Mouse (Mus musculus): Measurements from ENCODE around the gene Ptpra. TPM values are rescaled to one million over a fixed set of nuclear protein-coding genes. Genes with fewer than 3 reads are reported as not detected.
A peak's percentile ranks its signal among the peaks of the same experiment; 100 is the strongest.

The Ptpra gene
- polyA plus RNA-seq, 1 experiment from 2014 or later = 60.7 TPM

- Histone ChIP-seq H3K9me3 (replicated peaks) (no peaks in the 10 kb centered on the region), H3K4me3 (no peak overlapping the region), H3K4me1 (replicated peaks) (peaks cover 15% of the 10 kb centered on the region), H3K4me2 (no peak overlapping the region), H3K27ac (no peak overlapping the region), H3K27me3 (no peaks in the 10 kb centered on the region), H3K36me3 (no peaks in the 10 kb centered on the region), H3K9ac (no peak overlapping the region)
- WGBS = 75% methylated on average over 1 of the region's 1 CpGs
- ATAC-seq (replicated peaks; ENCODE audit: insufficient number of reproducible peaks, insufficient read depth, low FRiP score, low read depth) = no peak
Observed at GRCm38 (mm10) chr2:130466438-130466837, 16.4 kb downstream of the Ptpra start.

DNA sequence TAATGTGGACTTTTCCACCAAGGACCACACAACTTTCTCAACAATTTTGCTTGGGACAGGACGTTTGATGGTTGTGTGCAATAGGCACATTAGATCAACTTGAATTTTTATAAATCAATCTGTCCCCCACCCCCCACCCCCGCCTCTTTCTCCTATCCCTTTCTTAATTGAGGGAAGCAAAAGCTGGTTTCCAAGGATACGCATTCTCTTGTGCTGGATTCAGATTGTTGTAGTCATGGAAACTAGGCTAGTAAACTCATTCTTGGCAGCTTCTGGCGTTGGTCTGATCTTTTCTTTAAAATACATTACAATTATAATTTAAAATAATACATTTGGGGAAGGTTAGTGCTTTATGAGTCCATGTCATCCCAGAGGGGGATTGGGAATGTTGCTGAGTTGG lies 19.3 kb downstream of the Ptpra start:
- 73% methylated on average over 4 of the region's 4 CpGs for WGBS

DNA sequence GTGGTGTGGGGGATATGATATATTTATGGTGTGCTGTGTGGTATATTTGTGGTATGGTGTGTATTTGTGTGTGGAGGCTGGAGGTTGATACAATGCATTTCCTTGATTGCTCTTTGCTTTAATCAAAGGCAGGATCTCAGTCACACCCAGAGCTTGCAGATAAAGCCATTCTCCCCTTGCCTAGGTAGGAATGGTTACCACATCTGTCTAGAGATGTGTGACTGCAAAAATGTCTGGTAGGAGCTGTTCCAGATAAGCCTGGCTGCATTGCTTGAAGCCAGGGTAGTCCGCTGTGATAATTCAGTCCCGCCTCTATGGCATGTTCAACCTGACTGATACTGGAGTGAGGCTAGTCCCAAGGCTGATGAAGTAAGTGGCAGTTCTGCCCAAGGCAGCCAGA lies 19.9 kb downstream of the Ptpra start:
- Histone ChIP-seq H3K4me2 (no peak overlapping the region), H3K4me3 (no peak overlapping the region), H3K27me3 (no peaks in the 10 kb centered on the region), H3K9me3 (replicated peaks) (no peaks in the 10 kb centered on the region), H3K36me3 (no peaks in the 10 kb centered on the region), H3K27ac (no peak overlapping the region), H3K9ac (no peak overlapping the region), H3K4me1 (replicated peaks) (peaks cover 25% of the 10 kb centered on the region)
- WGBS = 30% methylated on average over 2 of the region's 2 CpGs
- ATAC-seq (replicated peaks; ENCODE audit: insufficient number of reproducible peaks, insufficient read depth, low FRiP score, low read depth) = no peak

More for the DNA sequence above, 19.3 kb downstream of the Ptpra start:
- Histone ChIP-seq H3K9ac (no peak overlapping the region), H3K4me2 (no peak overlapping the region), H3K4me3 (no peak overlapping the region), H3K36me3 (no peaks in the 10 kb centered on the region), H3K9me3 (replicated peaks) (no peaks in the 10 kb centered on the region), H3K4me1 (replicated peaks) (peaks cover 24% of the 10 kb centered on the region), H3K27me3 (no peaks in the 10 kb centered on the region), H3K27ac (no peak overlapping the region)
- ATAC-seq (replicated peaks; ENCODE audit: insufficient number of reproducible peaks, insufficient read depth, low FRiP score, low read depth) = no peak

DNA sequence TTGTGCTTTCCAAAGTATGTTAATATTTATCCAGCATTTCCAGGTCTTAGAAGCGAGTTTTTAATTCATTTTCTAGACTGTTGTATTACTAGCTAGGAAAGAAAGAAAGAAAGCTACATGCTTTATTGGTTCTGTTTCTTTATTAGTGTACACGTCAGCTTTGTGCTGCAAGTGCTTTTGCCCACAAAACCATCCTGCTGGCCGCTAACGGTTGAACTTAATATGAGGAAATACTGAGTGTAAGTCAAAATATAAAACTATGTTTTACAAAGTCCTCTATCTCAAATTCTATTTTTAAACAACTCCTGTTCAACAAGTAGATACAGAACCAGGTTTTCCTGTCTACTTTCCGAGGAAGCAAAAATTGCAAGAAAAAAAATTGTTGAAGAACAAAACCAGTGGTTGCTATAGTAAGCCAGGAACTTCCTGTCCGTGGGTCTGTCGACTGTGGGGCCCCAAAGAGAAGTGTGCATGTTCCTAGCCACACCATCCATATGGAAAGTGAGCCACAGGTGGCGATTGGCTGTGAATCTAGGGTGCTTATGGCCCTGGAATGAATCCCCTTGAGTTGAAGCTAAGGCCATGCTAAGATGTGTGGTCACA lies 22.9 kb downstream of the Ptpra start:
- H3K9me3 ChIP-seq (replicated peaks) = no peaks in the 10 kb centered on the region
- no peak overlapping the region for H3K4me2 ChIP-seq
- ATAC-seq (replicated peaks; ENCODE audit: insufficient number of reproducible peaks, insufficient read depth, low FRiP score, low read depth) = no peak
- H3K9ac ChIP-seq = no peak overlapping the region
- 48% methylated on average over 8 of the region's 8 CpGs for WGBS
- peaks cover 32% of the 10 kb centered on the region for H3K4me1 ChIP-seq (replicated peaks)
- H3K4me3 ChIP-seq = no peak overlapping the region
- no peaks in the 10 kb centered on the region for H3K36me3 ChIP-seq
- H3K27ac ChIP-seq = no peak overlapping the region
- H3K27me3 ChIP-seq = no peaks in the 10 kb centered on the region

DNA sequence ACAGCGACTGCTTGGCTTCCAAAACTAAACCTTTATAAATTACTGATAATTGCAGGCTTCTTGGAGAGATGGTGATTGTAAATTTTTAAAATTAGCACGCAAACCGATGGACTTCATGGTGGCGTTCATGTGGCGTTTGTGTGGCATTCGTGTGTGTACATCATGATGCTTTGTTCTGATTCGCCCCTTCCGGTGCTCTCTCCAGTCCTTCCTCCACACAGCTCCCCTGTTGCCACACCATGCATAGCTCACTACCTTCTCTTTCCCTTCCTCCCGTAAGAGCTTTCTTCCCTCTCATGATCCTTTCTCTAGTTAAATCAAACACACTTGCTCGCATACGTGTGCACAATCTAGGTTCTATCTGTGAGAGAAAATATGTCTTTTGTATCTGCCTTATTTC lies 25.7 kb downstream of the Ptpra start:
- Histone ChIP-seq H3K9ac (no peak overlapping the region), H3K27ac (no peak overlapping the region), H3K36me3 (no peaks in the 10 kb centered on the region), H3K9me3 (replicated peaks) (0 out of 2 replicates have a peak, but pooled peaks cover 4% of the 10 kb centered on the region), H3K4me2 (no peak overlapping the region), H3K4me1 (replicated peaks) (peaks cover 20% of the 10 kb centered on the region), H3K4me3 (no peak overlapping the region), H3K27me3 (no peaks in the 10 kb centered on the region)
- ATAC-seq (replicated peaks; ENCODE audit: insufficient number of reproducible peaks, insufficient read depth, low FRiP score, low read depth) = no peak
- WGBS = 89% methylated on average over 11 of the region's 11 CpGs

DNA sequence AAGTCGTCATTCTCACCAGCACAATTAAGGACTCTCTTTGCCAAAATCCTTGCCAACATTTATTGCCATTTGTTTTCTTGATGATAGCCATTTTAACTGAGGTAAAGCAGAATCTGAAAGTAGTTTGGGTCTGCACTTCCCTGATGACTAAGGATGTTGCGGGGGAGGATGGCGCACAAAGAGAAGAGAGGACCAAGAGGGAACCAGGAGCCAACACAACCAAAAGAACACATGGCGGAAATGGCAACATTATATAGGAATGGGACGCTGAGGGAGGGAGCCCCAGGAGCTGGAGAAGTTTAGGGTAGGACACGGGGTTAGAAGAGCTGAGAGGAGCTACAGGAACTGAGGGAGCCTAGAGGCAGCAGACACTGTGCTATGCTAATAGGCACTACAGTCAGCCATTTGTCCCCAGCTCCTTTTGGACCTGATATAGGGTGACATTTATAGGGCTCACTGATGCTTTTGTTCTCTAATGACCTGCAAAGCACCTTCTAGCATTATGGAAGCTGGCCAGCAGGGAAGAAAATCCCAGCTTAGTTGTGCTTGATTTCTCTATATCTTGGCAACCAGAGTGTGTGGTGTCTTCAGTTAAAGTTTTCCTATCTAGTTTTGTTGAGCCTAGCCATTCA lies 26.7 kb downstream of the Ptpra start:
- H3K4me2 ChIP-seq = no peak overlapping the region
- H3K27me3 ChIP-seq = no peaks in the 10 kb centered on the region
- no peak overlapping the region for H3K4me3 ChIP-seq
- H3K27ac ChIP-seq = 0 out of 2 replicates have a peak overlapping the region, but pooled peaks have one; percentile 17
- WGBS = 66% methylated on average over 6 of the region's 6 CpGs
- no peak for ATAC-seq (replicated peaks; ENCODE audit: insufficient number of reproducible peaks, insufficient read depth, low FRiP score, low read depth)
- H3K4me1 ChIP-seq (replicated peaks) = peaks cover 20% of the 10 kb centered on the region
- 0 out of 2 replicates have a peak, but pooled peaks cover 4% of the 10 kb centered on the region for H3K9me3 ChIP-seq (replicated peaks)
- no peak overlapping the region for H3K9ac ChIP-seq
- H3K36me3 ChIP-seq = no peaks in the 10 kb centered on the region

DNA sequence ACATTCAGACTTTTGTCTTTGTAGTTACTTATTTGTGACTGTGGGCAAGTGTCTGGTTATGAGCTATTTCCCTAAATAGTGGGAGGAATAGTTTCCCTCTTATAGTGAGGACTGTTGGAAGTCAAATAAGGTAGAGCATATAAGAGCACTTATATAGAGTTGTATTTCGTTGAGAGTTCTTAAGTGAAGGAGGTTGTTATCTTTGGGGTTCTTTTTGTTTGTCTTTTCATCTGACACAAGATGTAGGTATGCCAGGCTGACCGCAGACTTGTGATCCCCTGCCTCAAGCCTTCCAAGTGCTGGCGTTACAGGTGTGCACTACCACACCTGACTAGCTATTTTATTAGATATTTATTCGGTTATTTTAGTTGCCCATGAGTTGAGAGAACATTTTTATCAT lies 32.1 kb downstream of the Ptpra start:
- Histone ChIP-seq H3K9me3 (replicated peaks) (0 out of 2 replicates have a peak, but pooled peaks cover 4% of the 10 kb centered on the region), H3K4me2 (no peak overlapping the region), H3K9ac (no peak overlapping the region), H3K27ac (no peak overlapping the region), H3K4me3 (no peak overlapping the region), H3K36me3 (no peaks in the 10 kb centered on the region), H3K27me3 (no peaks in the 10 kb centered on the region), H3K4me1 (replicated peaks) (0 out of 2 replicates have a peak, but pooled peaks cover 2% of the 10 kb centered on the region)
- WGBS = 87% methylated on average over 4 of the region's 4 CpGs
- no peak for ATAC-seq (replicated peaks; ENCODE audit: insufficient number of reproducible peaks, insufficient read depth, low FRiP score, low read depth)

- WGBS = 87% methylated on average over 3 of the region's 3 CpGs
- H3K36me3 ChIP-seq = no peaks in the 10 kb centered on the region
Observed at GRCm38 (mm10) chr2:130482700-130483099, 32.6 kb downstream of the Ptpra start.

DNA sequence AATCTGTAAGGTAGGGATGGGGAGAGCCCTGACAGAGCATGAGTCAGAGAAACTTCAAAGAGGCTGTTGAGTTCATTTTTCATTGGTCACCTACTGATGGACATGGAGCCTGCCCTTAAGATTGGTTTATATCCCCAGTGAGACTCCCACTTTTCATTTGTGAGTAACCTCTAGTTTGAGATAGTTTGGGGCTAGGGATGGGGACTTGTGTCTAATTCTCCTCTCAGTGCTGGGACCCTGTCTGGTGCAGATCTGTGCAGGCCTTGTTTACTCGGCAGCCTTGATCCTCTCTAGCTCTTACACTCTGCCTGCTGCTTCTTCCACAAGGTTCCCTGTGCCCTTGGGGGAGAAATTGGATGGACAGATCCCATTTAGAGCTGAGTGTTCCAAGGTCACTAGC lies 34.1 kb downstream of the Ptpra start:
- ATAC-seq (replicated peaks; ENCODE audit: insufficient number of reproducible peaks, insufficient read depth, low FRiP score, low read depth) = no peak
- H3K4me1 ChIP-seq (replicated peaks) = 0 out of 2 replicates have a peak, but pooled peaks cover 2% of the 10 kb centered on the region
- 83% methylated on average over 1 of the region's 1 CpGs for WGBS
- H3K9me3 ChIP-seq (replicated peaks) = 0 out of 2 replicates have a peak, but pooled peaks cover 3% of the 10 kb centered on the region
- H3K36me3 ChIP-seq = no peaks in the 10 kb centered on the region
- H3K27ac ChIP-seq = no peak overlapping the region
- no peaks in the 10 kb centered on the region for H3K27me3 ChIP-seq
- no peak overlapping the region for H3K9ac ChIP-seq
- H3K4me3 ChIP-seq = no peak overlapping the region
- H3K4me2 ChIP-seq = no peak overlapping the region

More at GRCm38 (mm10) chr2:130482700-130483099, 32.6 kb downstream of the Ptpra start:
- ATAC-seq (replicated peaks; ENCODE audit: insufficient number of reproducible peaks, insufficient read depth, low FRiP score, low read depth) = no peak
- Histone ChIP-seq H3K27ac (no peak overlapping the region), H3K9ac (no peak overlapping the region), H3K4me1 (replicated peaks) (0 out of 2 replicates have a peak, but pooled peaks cover 2% of the 10 kb centered on the region), H3K4me3 (no peak overlapping the region), H3K4me2 (no peak overlapping the region), H3K9me3 (replicated peaks) (0 out of 2 replicates have a peak, but pooled peaks cover 4% of the 10 kb centered on the region), H3K27me3 (no peaks in the 10 kb centered on the region)

- H3K4me3 ChIP-seq = no peak overlapping the region
- no peak overlapping the region for H3K9ac ChIP-seq
- peaks cover 13% of the 10 kb centered on the region for H3K4me1 ChIP-seq (replicated peaks)
- H3K4me2 ChIP-seq = no peak overlapping the region
- H3K9me3 ChIP-seq (replicated peaks) = no peaks in the 10 kb centered on the region
- no peaks in the 10 kb centered on the region for H3K36me3 ChIP-seq
- WGBS = 87% methylated on average over 2 of the region's 2 CpGs
- no peak overlapping the region for H3K27ac ChIP-seq
- no peak for ATAC-seq (replicated peaks; ENCODE audit: insufficient number of reproducible peaks, insufficient read depth, low FRiP score, low read depth)
- H3K27me3 ChIP-seq = no peaks in the 10 kb centered on the region
Observed at GRCm38 (mm10) chr2:130488002-130488401, 37.9 kb downstream of the Ptpra start.

GRCm38 (mm10) chr2:130488600-130488999 lies 38.5 kb downstream of the Ptpra start:
- Histone ChIP-seq H3K27me3 (no peaks in the 10 kb centered on the region), H3K9me3 (replicated peaks) (no peaks in the 10 kb centered on the region), H3K9ac (no peak overlapping the region), H3K36me3 (no peaks in the 10 kb centered on the region), H3K4me3 (no peak overlapping the region), H3K4me1 (replicated peaks) (peaks cover 13% of the 10 kb centered on the region), H3K4me2 (no peak overlapping the region), H3K27ac (no peak overlapping the region)
- ATAC-seq (replicated peaks; ENCODE audit: insufficient number of reproducible peaks, insufficient read depth, low FRiP score, low read depth) = no peak
- WGBS = 80% methylated on average over 4 of the region's 4 CpGs

DNA sequence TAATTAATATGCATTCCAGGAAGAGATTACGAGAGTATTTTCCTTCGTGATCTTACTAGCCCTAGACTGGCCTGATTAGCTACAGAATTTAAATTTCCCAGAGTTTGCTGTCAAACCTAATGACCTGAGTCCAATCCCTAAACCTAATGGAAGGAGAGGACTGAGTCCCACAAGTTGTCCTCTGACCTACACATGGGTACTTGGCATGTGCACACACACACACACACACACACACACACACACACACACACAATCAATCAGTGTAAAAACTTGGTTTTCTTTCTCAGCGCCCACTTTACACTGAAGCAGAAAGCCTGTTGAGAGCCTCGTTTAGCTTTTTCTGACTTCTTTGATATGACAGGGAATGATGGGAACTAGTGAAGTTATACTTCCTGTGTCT lies 41.1 kb downstream of the Ptpra start:
- Histone ChIP-seq H3K4me1 (replicated peaks) (peaks cover 16% of the 10 kb centered on the region), H3K9ac (no peak overlapping the region), H3K27ac (0 out of 2 replicates have a peak overlapping the region, but pooled peaks have one; percentile 54), H3K4me3 (no peak overlapping the region), H3K9me3 (replicated peaks) (no peaks in the 10 kb centered on the region), H3K4me2 (no peak overlapping the region), H3K36me3 (no peaks in the 10 kb centered on the region), H3K27me3 (no peaks in the 10 kb centered on the region)
- ATAC-seq (replicated peaks; ENCODE audit: insufficient number of reproducible peaks, insufficient read depth, low FRiP score, low read depth) = no peak
- WGBS = 61% methylated on average over 4 of the region's 4 CpGs
